Mouse (Mus musculus): Measurements from ENCODE around the gene Cntd1.
A peak's percentile ranks its signal among the peaks of the same experiment; 100 is the strongest.

GRCm38 (mm10) chr11:101253613-101254389 lies 25.0 kb upstream of the Cntd1 start, which contains the start of gene Vps25:
- TF ChIP-seq CTCF (IDR thresholded peaks at IDR 0.05; ENCODE audit: control insufficient read depth, insufficient read depth, insufficient read length) (no peak), MAX (IDR thresholded peaks at IDR 0.05) (peak; percentile 75), MYOG (IDR thresholded peaks at IDR 0.05; ENCODE audit: control insufficient read depth, extremely low read depth, insufficient read length) (no peak), CEBPB (IDR thresholded peaks at IDR 0.05; ENCODE audit: low read depth) (no peak), USF1 (IDR thresholded peaks at IDR 0.05; ENCODE audit: low read depth) (no peak), MYOD1 (IDR thresholded peaks at IDR 0.05; ENCODE audit: control insufficient read depth, insufficient read length, low read depth) (no peak)

All from C2C12 (cell line).